Mouse (Mus musculus) CH12.LX (cell line): ENCODE data around the gene Gm49333. TPM values are rescaled to one million over a fixed set of nuclear protein-coding genes. Genes with fewer than 3 reads are reported as not detected.

Experiments
- DNase-seq: peaks from one replicate; pipeline ENCODE4 v3.0.0-alpha.2; 2013; ENCODE audit errors: extremely low read depth
- H3K27ac ChIP-seq: 2 replicates; pipeline ENCODE4 v1.5.1; 2012; ENCODE audit warnings: low read depth, mild to moderate bottlenecking, control low read depth, moderate library complexity; ENCODE audit not compliant: insufficient read depth
- H3K27me3 ChIP-seq: replicated peaks from 2 replicates; pipeline ENCODE3; 2012; ENCODE audit warnings: inconsistent platforms
- H3K36me3 ChIP-seq, 2 experiments: replicated peaks in 1 of 2; 2 replicates each; pipeline versions ENCODE3 to v1.6.1; 2012; ENCODE audit warnings: inconsistent platforms in 1 of 2, low read length in 1 of 2, mild to moderate bottlenecking in 1 of 2, mixed read lengths in 1 of 2, moderate library complexity in 1 of 2; ENCODE audit not compliant: control insufficient read depth in 1 of 2, insufficient read depth in 1 of 2
- H3K4me1 ChIP-seq, 2 experiments: 2 replicates each; pipeline ENCODE4 v1.6.1; 2012; ENCODE audit warnings: inconsistent platforms in 1 of 2, moderate library complexity in 1 of 2; ENCODE audit not compliant: insufficient read depth in 2 of 2, control insufficient read depth in 1 of 2
- H3K4me2 ChIP-seq: 2 replicates; pipeline ENCODE4 v1.6.1; 2012; ENCODE audit warnings: low read depth, mild to moderate bottlenecking, control low read depth; ENCODE audit not compliant: poor library complexity, insufficient read depth, severe bottlenecking
- H3K4me3 ChIP-seq, 3 experiments: fragments of 150-350 bp in 1 of 3; sonication (generic) in 1 of 3; replicated peaks in 1 of 3; 2 replicates each; pipeline versions ENCODE3 to v1.5.1; 2011 to 2012; ENCODE audit warnings: low read depth in 2 of 3, low read length in 2 of 3, mild to moderate bottlenecking in 2 of 3, moderate library complexity in 2 of 3, control low read depth in 1 of 3, improper control_type of control experiment in 1 of 3, inconsistent platforms in 1 of 3, mixed read lengths in 1 of 3; ENCODE audit not compliant: poor library complexity in 1 of 3
- H3K79me2 ChIP-seq: replicated peaks from 2 replicates; pipeline ENCODE4 v1.6.1; 2012; ENCODE audit warnings: mild to moderate bottlenecking, moderate library complexity; ENCODE audit not compliant: control insufficient read depth, poor library complexity, insufficient read depth, severe bottlenecking; ENCODE audit errors: extremely low read depth
- H3K9ac ChIP-seq: 2 replicates; pipeline ENCODE4 v1.6.1; 2012; ENCODE audit warnings: low read depth, mild to moderate bottlenecking, control low read depth, moderate library complexity; ENCODE audit not compliant: insufficient read depth
- H3K9me3 ChIP-seq: replicated peaks from 2 replicates; pipeline ENCODE3; 2012; ENCODE audit warnings: low read length, inconsistent platforms, mixed read lengths
- CHD1 ChIP-seq: IDR thresholded peaks from 2 replicates; pipeline ENCODE4 v1.6.1; 2012; ENCODE audit warnings: low read depth, low read length, improper control_type of control experiment, inconsistent platforms
- E2F4 ChIP-seq: IDR thresholded peaks from 2 replicates; pipeline ENCODE4 v1.6.1; 2011; ENCODE audit warnings: low read depth, low read length, improper control_type of control experiment; ENCODE audit not compliant: insufficient replicate concordance
- ELF1 ChIP-seq: IDR thresholded peaks from 2 replicates; pipeline ENCODE4 v1.6.1; 2014; ENCODE audit warnings: low read depth, mild to moderate bottlenecking, inconsistent platforms, low read length, improper control_type of control experiment
- ETS1 ChIP-seq: conservative IDR thresholded peaks from 2 replicates; pipeline ENCODE4 v1.6.1; 2012; ENCODE audit warnings: low read depth, mild to moderate bottlenecking, inconsistent platforms, low read length, improper control_type of control experiment, moderate library complexity
- GABPA ChIP-seq: IDR thresholded peaks from 2 replicates; pipeline ENCODE4 v1.6.1; 2012; ENCODE audit warnings: low read depth, low read length, improper control_type of control experiment, inconsistent platforms; ENCODE audit not compliant: insufficient replicate concordance
- HCFC1 ChIP-seq: IDR thresholded peaks from 2 replicates; pipeline ENCODE4 v1.6.1; 2012; ENCODE audit warnings: low read depth, mild to moderate bottlenecking, inconsistent platforms, low read length, improper control_type of control experiment
- JUN ChIP-seq: IDR thresholded peaks from 2 replicates; pipeline ENCODE4 v1.6.1; 2011; ENCODE audit warnings: low read depth, mild to moderate bottlenecking, low read length, improper control_type of control experiment, moderate library complexity; ENCODE audit not compliant: insufficient read depth
- JUND ChIP-seq: conservative IDR thresholded peaks from 2 replicates; pipeline ENCODE4 v1.6.1; 2011; ENCODE audit warnings: low read depth, low read length, improper control_type of control experiment
- KAT2A ChIP-seq: IDR thresholded peaks from 2 replicates; pipeline ENCODE4 v1.6.1; 2012; ENCODE audit warnings: low read length, improper control_type of control experiment, inconsistent platforms; ENCODE audit not compliant: insufficient replicate concordance
- MAFK ChIP-seq: IDR thresholded peaks from 2 replicates; pipeline ENCODE4 v1.6.1; 2011; ENCODE audit warnings: low read length, improper control_type of control experiment; ENCODE audit not compliant: insufficient replicate concordance
- MAZ ChIP-seq: IDR thresholded peaks from 2 replicates; pipeline ENCODE4 v1.6.1; 2012; ENCODE audit warnings: low read depth, mild to moderate bottlenecking, inconsistent platforms, low read length, improper control_type of control experiment, moderate library complexity
- MEF2A ChIP-seq: IDR thresholded peaks from 2 replicates; pipeline ENCODE4 v1.6.1; 2014; ENCODE audit warnings: low read depth, mild to moderate bottlenecking, inconsistent platforms, low read length, improper control_type of control experiment, borderline replicate concordance
- MXI1 ChIP-seq: IDR thresholded peaks from 2 replicates; pipeline ENCODE4 v1.6.1; 2011; ENCODE audit warnings: mild to moderate bottlenecking, low read depth, low read length, improper control_type of control experiment
- MYC ChIP-seq: IDR thresholded peaks from 2 replicates; pipeline ENCODE4 v1.6.1; 2011; ENCODE audit warnings: low read depth, mild to moderate bottlenecking, improper control_type of control experiment, low read length
- NRF1 ChIP-seq: IDR thresholded peaks from 2 replicates; pipeline ENCODE4 v1.6.1; 2014; ENCODE audit warnings: low read depth, mild to moderate bottlenecking, inconsistent platforms, low read length, improper control_type of control experiment, moderate library complexity
- POLR2AphosphoS2 ChIP-seq: IDR thresholded peaks from 2 replicates; pipeline ENCODE4 v1.6.1; 2011; ENCODE audit warnings: low read depth, low read length, improper control_type of control experiment
- RAD21 ChIP-seq: IDR thresholded peaks from 2 replicates; pipeline ENCODE4 v1.6.1; 2011; ENCODE audit warnings: low read depth, mild to moderate bottlenecking, low read length, improper control_type of control experiment, moderate library complexity
- RCOR1 ChIP-seq: conservative IDR thresholded peaks from 2 replicates; pipeline ENCODE4 v1.6.1; 2012; ENCODE audit warnings: low read depth, mild to moderate bottlenecking, inconsistent platforms, low read length, improper control_type of control experiment
- SIN3A ChIP-seq: IDR thresholded peaks from 2 replicates; pipeline ENCODE4 v1.6.1; 2012; ENCODE audit warnings: low read length, improper control_type of control experiment, inconsistent platforms
- SMC3 ChIP-seq: IDR thresholded peaks from 2 replicates; pipeline ENCODE4 v1.6.1; 2011; ENCODE audit warnings: low read depth, low read length, improper control_type of control experiment
- TBP ChIP-seq: conservative IDR thresholded peaks from 2 replicates; pipeline ENCODE4 v1.6.1; 2011; ENCODE audit warnings: low read depth, low read length, improper control_type of control experiment
- UBTF ChIP-seq: IDR thresholded peaks from 2 replicates; pipeline ENCODE4 v1.6.1; 2012; ENCODE audit warnings: low read depth, mild to moderate bottlenecking, inconsistent platforms, low read length, improper control_type of control experiment, moderate library complexity
- USF1 ChIP-seq: IDR thresholded peaks from 2 replicates; pipeline ENCODE4 v1.6.1; 2014; ENCODE audit warnings: low read depth, mild to moderate bottlenecking, inconsistent platforms, low read length, improper control_type of control experiment
- USF2 ChIP-seq: conservative IDR thresholded peaks from 2 replicates; pipeline ENCODE4 v1.6.1; 2011; ENCODE audit warnings: low read depth, low read length, improper control_type of control experiment
- ZC3H11A ChIP-seq: IDR thresholded peaks from 2 replicates; pipeline ENCODE4 v1.6.1; 2012; ENCODE audit warnings: low read depth, mild to moderate bottlenecking, inconsistent platforms, low read length, improper control_type of control experiment
- dilution Hi-C: fragments of 300-500 bp; cut with MboI; formaldehyde crosslinking; loops from 2 replicates; pipeline ENCODE4 v1.14.3; 2020; ENCODE audit warnings: low sequenced_read_pairs; ENCODE audit not compliant: extremely low pct_unique_long_range_greater_than_20kb, extremely low pct_ligation_motif_present
- in situ Hi-C: fragments of 300-500 bp; cut with MboI; formaldehyde crosslinking; loops from 3 replicates; pipeline ENCODE4 v1.14.3; 2019; ENCODE audit warnings: low sequenced_read_pairs, low pct_ligation_motif_present, low pct_unique_long_range_greater_than_20kb, mixed read lengths
- polyA plus RNA-seq: library from polyadenylated mRNA; unstranded; fragments of >175 nt; gene quantifications from 2 replicates; pipeline ENCODE4 v1.2.1, GENCODE M21; 2012; ENCODE audit warnings: low read depth; ENCODE audit not compliant: insufficient read length
- total RNA-seq, 2 experiments: library from RNA; depleted of rRNA; stranded (reverse); fragments of 300-350 nt in 1 of 2; fragments of >200 nt in 1 of 2; gene quantifications; 2 replicates each; pipeline ENCODE4 v1.2.3; 2012 to 2014

Gm49333 gene
- total and polyA plus RNA-seq, 3 experiments = not detected

DNA sequence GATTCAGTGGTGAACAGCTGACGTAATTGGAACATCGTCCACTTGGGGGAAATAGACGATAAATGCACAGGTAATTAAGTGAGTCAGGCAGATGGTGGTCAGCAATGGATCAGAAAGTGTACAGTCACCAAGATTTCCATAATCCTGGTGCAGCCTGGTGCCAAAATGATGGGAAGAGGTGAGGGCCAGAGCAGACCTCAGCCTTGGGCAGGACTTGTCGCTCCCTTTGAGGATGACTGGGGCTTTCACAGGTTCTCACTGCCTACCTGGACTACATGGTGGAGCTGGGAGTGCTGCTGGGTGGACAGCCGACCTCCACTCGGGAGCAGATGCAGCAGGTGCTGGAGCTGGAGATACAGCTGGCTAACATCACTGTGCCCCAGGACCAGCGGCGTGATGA is 26.0 kb downstream of the Gm49333 start:
- Histone ChIP-seq H3K4me1 (peaks cover 3 to 15% of the 10 kb centered on the region in 2 experiments), H3K9me3 (no peaks in the 10 kb centered on the region), H3K27ac (no peak overlapping the region), H3K4me2 (no peak overlapping the region), H3K4me3 (no peak overlapping the region), H3K27me3 (no peaks in the 10 kb centered on the region), H3K9ac (no peak overlapping the region), H3K79me2 (no peaks in the 10 kb centered on the region), H3K36me3 (no peaks in the 10 kb centered on the region)
- DNase-seq = no peak
- in situ Hi-C loops (no loop called here), dilution Hi-C loops (no loop called here)
- TF ChIP-seq ELF1 = no peak
- TF ChIP-seq MEF2A = no peak
- TF ChIP-seq ZC3H11A = no peak
- no peak for TF ChIP-seq RCOR1
- TF ChIP-seq E2F4 = no peak
- TF ChIP-seq MXI1 = no peak
- TF ChIP-seq GABPA = no peak
- TF ChIP-seq ETS1 = no peak
- no peak for TF ChIP-seq CHD1
- no peak for TF ChIP-seq SMC3
- TF ChIP-seq JUND = no peak
- TF ChIP-seq NRF1 = no peak
- no peak for TF ChIP-seq UBTF
- TF ChIP-seq MYC = no peak
- no peak for TF ChIP-seq TBP
- no peak for TF ChIP-seq SIN3A
- no peak for TF ChIP-seq MAZ
- no peak for TF ChIP-seq RAD21

DNA sequence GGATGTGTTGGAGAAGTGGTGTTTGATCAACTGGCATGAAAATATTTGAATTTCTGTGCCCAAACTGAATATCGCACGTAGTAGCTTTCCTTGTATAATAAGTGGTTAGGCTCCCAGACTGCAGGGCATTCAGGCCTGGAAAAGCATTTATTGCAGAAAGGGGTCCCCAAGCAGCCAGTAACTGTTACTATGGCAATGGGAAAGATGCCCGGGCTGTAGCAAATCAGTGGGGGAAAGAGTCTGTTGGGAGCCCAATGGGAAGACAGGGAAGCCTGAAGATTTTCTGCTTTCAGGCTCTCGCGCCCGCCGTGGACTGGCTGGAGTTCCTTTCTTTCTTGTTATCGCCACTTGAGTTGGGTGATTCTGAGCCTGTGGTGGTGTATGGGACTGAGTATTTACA is 27.0 kb downstream of the Gm49333 start:
- no peak for TF ChIP-seq CHD1
- no peak for TF ChIP-seq MAZ
- no peak for TF ChIP-seq UBTF
- no peak for TF ChIP-seq JUND
- no peak for TF ChIP-seq JUN
- no peak for TF ChIP-seq MAFK
- no peak for TF ChIP-seq HCFC1
- TF ChIP-seq KAT2A = no peak
- no peak for TF ChIP-seq MXI1
- TF ChIP-seq USF1 = no peak
- TF ChIP-seq ETS1 = no peak
- no peak for TF ChIP-seq USF2
- no peak for TF ChIP-seq RCOR1
- no peak for TF ChIP-seq POLR2AphosphoS2
- TF ChIP-seq RAD21 = no peak
- H3K4me2 ChIP-seq = no peak overlapping the region
- in situ Hi-C loops = no loop called here

More for the DNA sequence above, 27.0 kb downstream of the Gm49333 start:
- Histone ChIP-seq H3K9ac (no peak overlapping the region), H3K27ac (no peak overlapping the region), H3K36me3 (no peaks in the 10 kb centered on the region), H3K4me3 (no peak overlapping the region), H3K9me3 (no peaks in the 10 kb centered on the region), H3K79me2 (no peaks in the 10 kb centered on the region), H3K4me1 (peaks cover 3 to 15% of the 10 kb centered on the region in 2 experiments), H3K27me3 (no peaks in the 10 kb centered on the region)
- dilution Hi-C loops = no loop called here
- no peak for DNase-seq
